23 mouse cellular contexts compared by ENCODE assay signal in the genomic region with DNA sequence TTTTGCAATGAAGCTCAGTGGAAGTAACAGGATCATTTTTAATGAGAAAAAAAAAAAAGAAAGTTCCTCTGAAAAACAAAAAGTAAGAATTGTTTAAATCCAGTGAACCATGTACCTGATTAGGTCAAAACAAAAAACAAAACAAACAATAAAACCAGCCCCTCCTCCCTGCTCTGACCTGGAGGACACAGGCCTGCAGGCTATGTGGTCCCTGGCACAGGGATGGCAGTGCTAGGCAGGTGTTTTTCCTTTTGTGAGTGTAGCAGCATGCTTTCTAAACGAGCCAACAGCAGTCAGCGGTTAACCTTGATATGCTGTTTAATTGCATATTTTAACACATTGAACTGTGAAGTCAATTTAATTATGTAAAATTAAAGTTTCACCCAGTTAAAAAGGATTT.
DNase-seq lines count a peak whose midpoint lies in the region; ATAC-seq lines count a peak whose summit lies in the region.
"Had no signal": no experiment of that assay in that cellular context is flagged by ENCODE, and none has a peak within 500 bp of the region (broad histone marks: within the 10 kb centered on the region; RNA-seq: fewer than 3 reads in every experiment).

No protein-coding gene starts in this region.

- no peaks in the 10 kb centered on the region for H3K36me3 ChIP-seq in forebrain, embryonic 14.5 days (ENCODE audit: control insufficient read depth, insufficient read depth, low read length)
- H3K36me3 ChIP-seq in forebrain, embryonic 10.5 days (replicated peaks): no peaks in the 10 kb centered on the region
- H3K36me3 ChIP-seq in forebrain, embryonic 15.5 days: no peaks in the 10 kb centered on the region
- H3K36me3 ChIP-seq in midbrain, embryonic 15.5 days (replicated peaks): no peaks in the 10 kb centered on the region
- H3K36me3 ChIP-seq: heart, embryonic 12.5 days; heart, embryonic 15.5 days had no signal

- no peak overlapping the region for H3K9ac ChIP-seq in forebrain, embryonic 14.5 days (ENCODE audit: low read length)
- H3K9ac ChIP-seq in forebrain, embryonic 15.5 days (replicated peaks): no peak overlapping the region
- no peak overlapping the region for H3K9ac ChIP-seq in midbrain, embryonic 15.5 days
- H3K9ac ChIP-seq: heart, embryonic 12.5 days; heart, embryonic 15.5 days; hindbrain, embryonic 14.5 days had no signal

- H3K4me2 ChIP-seq in forebrain, embryonic 14.5 days (ENCODE audit: low read length): no peak overlapping the region
- H3K4me2 ChIP-seq in forebrain, embryonic 15.5 days (replicated peaks): no peak overlapping the region
- no peak overlapping the region for H3K4me2 ChIP-seq in midbrain, embryonic 15.5 days
- H3K4me2 ChIP-seq: heart, embryonic 12.5 days; heart, embryonic 15.5 days; hindbrain, embryonic 14.5 days had no signal

- H3K27ac ChIP-seq in forebrain, embryonic 14.5 days (ENCODE audit: low read depth, low read length): no peak overlapping the region
- H3K27ac ChIP-seq in forebrain, embryonic 10.5 days: no peak overlapping the region
- H3K27ac ChIP-seq in forebrain, embryonic 15.5 days (replicated peaks): no peak overlapping the region
- H3K27ac ChIP-seq in midbrain, embryonic 15.5 days: no peak overlapping the region
- H3K27ac ChIP-seq: heart, embryonic 15.5 days; hindbrain, embryonic 14.5 days; hindbrain, postnatal 0 days had no signal

- no peaks in the 10 kb centered on the region for H3K9me3 ChIP-seq in forebrain, embryonic 14.5 days (replicated peaks; ENCODE audit: control insufficient read depth, low read length)
- no peaks in the 10 kb centered on the region for H3K9me3 ChIP-seq in forebrain, embryonic 10.5 days
- no peaks in the 10 kb centered on the region for H3K9me3 ChIP-seq in forebrain, embryonic 15.5 days
- no peaks in the 10 kb centered on the region for H3K9me3 ChIP-seq in midbrain, embryonic 15.5 days
- H3K9me3 ChIP-seq: heart, embryonic 12.5 days; heart, embryonic 15.5 days had no signal

- no peaks in the 10 kb centered on the region for H3K27me3 ChIP-seq in forebrain, embryonic 14.5 days (replicated peaks; ENCODE audit: control insufficient read depth, insufficient read depth, low read length)
- H3K27me3 ChIP-seq in forebrain, embryonic 10.5 days (ENCODE audit: poor library complexity, severe bottlenecking): no peaks in the 10 kb centered on the region
- no peaks in the 10 kb centered on the region for H3K27me3 ChIP-seq in forebrain, embryonic 15.5 days
- H3K27me3 ChIP-seq in midbrain, embryonic 15.5 days (replicated peaks): no peaks in the 10 kb centered on the region
- H3K27me3 ChIP-seq: heart, embryonic 12.5 days; heart, embryonic 15.5 days had no signal

- no peaks in the 10 kb centered on the region for H3K4me1 ChIP-seq in forebrain, embryonic 14.5 days (ENCODE audit: control insufficient read depth, insufficient read depth, low read length)
- H3K4me1 ChIP-seq in forebrain, embryonic 10.5 days: no peaks in the 10 kb centered on the region
- peaks cover 6% of the 10 kb centered on the region; the same call in 1 of the 2 replicates for H3K4me1 ChIP-seq in forebrain, embryonic 15.5 days
- no peaks in the 10 kb centered on the region for H3K4me1 ChIP-seq in midbrain, embryonic 15.5 days
- H3K4me1 ChIP-seq: heart, embryonic 12.5 days; heart, embryonic 15.5 days had no signal

- no peak overlapping the region for H3K4me3 ChIP-seq in forebrain, embryonic 14.5 days (ENCODE audit: low read depth, low read length)
- H3K4me3 ChIP-seq in forebrain, embryonic 10.5 days: no peak overlapping the region
- H3K4me3 ChIP-seq in forebrain, embryonic 15.5 days: no peak overlapping the region
- no peak overlapping the region for H3K4me3 ChIP-seq in midbrain, embryonic 15.5 days
- H3K4me3 ChIP-seq: heart, embryonic 12.5 days; heart, embryonic 15.5 days had no signal

- peak; percentile 65 for DNase-seq in forebrain, embryonic 14.5 days (ENCODE audit: low spot score)
- no peak for DNase-seq in forebrain, embryonic 10.5 days (ENCODE audit: extremely low spot score, low spot score)
- peak; percentile 85 for DNase-seq in retina, postnatal 1 day
- no peak for DNase-seq in right cerebral cortex, postnatal 4 days
- DNase-seq: adrenal gland, adult 8-10 months; adrenal gland, postnatal 25 days; cerebellum, adult 18-20 months; cerebellum, adult 9-10 months; cerebellum, postnatal 14 days; gastrocnemius, postnatal 25 days; heart, adult 18-20 months; heart, postnatal 10 days; heart, postnatal 4 days had no signal

- ATAC-seq in forebrain, embryonic 14.5 days: peak; percentile 91
- ATAC-seq in forebrain, embryonic 15.5 days (replicated peaks): peak; percentile 76
- ATAC-seq in midbrain, embryonic 15.5 days (replicated peaks): no peak
- ATAC-seq: activated CD4-positive, CD25-positive, alpha-beta regulatory T cell, adult 4 months; CD4-positive, CD25-positive, alpha-beta regulatory T cell, adult 4 months; hindbrain, postnatal 0 days; inflammation-experienced regulatory T-cells, adult 6 months; intestine, postnatal 0 days had no signal

- WGBS in forebrain, embryonic 14.5 days: 25% methylated on average over 2 of the region's 2 CpGs
- WGBS in forebrain, embryonic 10.5 days: 66% methylated on average over 2 of the region's 2 CpGs
- WGBS in forebrain, embryonic 15.5 days: 31% methylated on average over 2 of the region's 2 CpGs
- 58% methylated on average over 2 of the region's 2 CpGs for WGBS in midbrain, embryonic 15.5 days

Comparison
In these comparisons a context has a peak if more than half of its experiments do, and no peak if none do; other contexts are left out.
1. DNase-seq: peak in forebrain, embryonic 14.5 days (single experiment) and retina, postnatal 1 day (single experiment); none in forebrain, embryonic 10.5 days (single experiment) and right cerebral cortex, postnatal 4 days (single experiment).